Mouse (Mus musculus) MEL-GATA-1-ER (cell line): ENCODE data around the gene Zfp90.
A peak's percentile ranks its signal among the peaks of the same experiment; 100 is the strongest.

Experiments used
- DNase-seq: peaks from one replicate; pipeline ENCODE4 v3.0.0-alpha.2; 2012; ENCODE audit warnings: low read depth; ENCODE audit errors: extremely low read depth

Gene Zfp90

DNA sequence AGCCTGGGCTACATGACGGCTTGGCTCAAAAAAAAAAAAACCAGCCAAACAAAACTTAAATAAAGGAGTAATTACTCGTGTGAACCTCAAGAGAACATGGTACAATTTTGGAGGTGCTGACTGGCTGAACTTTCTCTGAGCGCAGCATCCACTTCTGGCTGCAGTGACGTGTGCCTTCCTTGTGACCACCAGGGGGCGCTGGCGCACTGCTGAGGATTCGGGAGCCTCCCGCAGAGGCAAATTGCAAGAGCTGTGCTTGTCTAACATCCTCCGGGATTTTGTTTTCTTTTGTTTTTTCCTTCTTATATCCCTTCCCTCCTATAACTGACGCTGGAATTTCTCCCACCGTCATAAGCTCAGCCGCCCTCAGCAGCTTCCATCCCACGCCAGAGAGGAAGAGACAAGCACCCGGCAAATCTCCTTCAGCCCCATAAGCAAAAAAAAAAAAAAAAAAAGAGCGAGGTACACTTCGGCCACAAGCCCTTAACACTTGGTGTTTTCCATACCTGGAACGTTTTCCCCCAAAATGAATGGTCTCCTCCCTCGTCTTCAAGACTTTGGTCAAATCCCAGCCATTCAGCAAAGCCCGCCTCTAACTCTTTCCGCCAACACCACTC lies 17.9 kb downstream of the Zfp90 start:
- DNase-seq, result peak; percentile 32

DNA sequence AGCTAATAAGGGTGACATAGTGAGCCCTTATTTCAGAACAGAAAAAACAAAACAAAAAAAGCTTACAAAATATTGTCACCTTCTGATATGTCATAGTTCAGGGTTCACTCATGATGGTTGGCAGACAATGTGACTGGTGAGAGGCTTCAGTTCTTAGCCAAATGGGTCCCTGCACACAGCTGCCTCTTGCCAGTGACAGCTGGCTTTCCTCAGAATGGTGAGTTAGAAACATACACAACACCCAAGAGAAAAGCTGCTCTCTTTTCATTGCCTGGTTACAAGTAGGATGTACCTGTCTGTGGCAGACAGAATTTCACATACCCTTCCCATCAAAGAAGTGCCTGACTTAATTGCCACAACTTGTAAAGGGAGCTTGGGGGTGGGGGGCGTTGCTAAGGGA lies 18.5 kb downstream of the Zfp90 start:
- DNase-seq, result no peak

DNA sequence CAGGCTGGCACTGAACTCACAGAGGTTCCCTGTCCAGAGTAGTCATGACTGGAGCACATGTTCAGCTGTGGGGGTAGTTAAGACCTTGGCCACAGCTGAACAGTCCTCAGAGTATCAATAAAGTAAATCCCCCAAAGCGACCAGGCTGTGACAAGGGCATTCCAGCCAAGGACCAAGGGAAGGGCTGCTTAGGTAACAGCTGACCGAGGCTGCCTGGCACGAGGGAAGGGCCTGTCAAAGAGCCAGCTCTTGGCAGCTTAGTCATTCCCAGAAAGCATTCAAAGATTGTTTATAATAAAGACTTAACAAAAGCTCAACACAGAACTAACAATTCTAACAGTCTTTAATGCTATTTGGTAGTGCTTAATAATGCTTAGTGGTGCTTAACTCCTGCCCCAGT lies 22.7 kb downstream of the Zfp90 start:
- no peak for DNase-seq

DNA sequence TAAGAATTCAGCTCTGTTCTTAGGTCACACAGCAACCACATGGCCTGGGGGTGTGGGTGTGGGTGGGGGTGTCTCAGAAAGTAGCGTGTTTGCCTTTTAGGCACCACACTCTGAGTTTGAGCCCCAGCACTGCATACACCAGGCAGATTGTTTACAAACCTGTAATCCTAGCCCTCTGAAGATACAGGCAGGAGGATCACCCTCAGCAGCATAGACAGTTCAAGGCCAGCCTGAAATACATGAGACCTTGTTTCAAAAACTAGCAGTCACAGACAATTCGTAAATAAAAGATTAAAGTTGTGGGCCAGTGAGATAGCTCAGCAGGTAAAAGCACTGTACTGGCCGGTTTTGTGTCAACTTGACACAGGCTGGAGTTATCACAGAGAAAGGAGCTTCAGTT lies 25.0 kb downstream of the Zfp90 start:
- DNase-seq, result no peak

DNA sequence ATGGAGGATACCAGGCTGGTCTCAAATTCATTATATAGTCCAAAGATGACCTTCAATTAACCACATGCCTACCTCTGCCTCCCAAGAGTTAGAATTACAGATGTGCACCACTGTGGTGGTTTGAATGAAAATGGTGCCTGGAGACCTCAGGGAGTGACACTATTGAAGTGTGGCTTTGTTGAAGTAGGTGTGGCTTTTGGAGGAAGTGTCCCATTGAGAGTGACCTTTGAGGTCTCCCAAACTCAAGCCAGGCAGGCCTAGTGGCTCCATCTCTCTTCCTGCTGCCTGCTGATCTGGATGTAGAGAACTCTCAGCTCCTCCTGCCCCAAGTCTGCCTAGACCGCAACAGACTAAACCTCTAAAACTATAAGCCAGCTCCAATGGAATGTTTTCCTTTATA lies 27.6 kb downstream of the Zfp90 start:
- DNase-seq, result no peak

DNA sequence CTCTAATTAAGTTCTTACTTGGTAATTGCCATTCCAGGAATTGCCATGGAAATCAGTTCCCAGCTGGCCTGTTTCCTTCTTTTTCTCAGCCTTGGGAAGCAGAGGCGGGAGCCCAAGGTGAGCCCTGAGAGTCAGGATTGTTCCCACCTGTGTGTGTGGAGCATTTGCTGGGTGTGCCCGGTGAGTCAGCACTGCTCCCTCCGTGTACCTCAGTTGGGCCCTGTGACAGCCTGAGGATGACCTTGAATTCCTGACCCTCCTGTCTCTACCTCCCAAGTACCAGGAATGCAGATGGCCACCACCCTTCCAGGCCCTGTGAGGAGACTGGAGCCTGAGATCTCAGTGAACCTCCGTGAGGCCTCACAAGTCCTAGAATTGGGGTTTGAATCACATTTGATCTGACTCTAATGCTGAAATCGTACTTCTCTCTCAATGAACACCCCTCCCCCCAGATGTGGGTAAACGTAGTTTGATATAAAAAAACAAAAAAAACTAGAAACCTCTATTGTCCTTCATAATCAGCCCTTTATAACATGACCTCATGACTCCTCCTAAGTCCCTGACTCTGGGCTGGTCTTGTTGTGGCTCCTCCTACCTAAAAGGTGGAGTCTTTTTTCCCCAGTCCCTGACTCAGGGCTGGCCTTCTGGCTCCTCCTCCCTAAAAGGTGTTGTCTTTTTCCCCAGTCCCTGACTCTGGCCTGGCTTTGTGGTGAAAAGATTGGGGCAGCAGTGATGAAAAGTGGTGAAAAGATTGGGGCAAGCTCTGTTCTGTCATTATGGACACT lies 36.4 kb downstream of the Zfp90 start:
- DNase-seq, result no peak

DNA sequence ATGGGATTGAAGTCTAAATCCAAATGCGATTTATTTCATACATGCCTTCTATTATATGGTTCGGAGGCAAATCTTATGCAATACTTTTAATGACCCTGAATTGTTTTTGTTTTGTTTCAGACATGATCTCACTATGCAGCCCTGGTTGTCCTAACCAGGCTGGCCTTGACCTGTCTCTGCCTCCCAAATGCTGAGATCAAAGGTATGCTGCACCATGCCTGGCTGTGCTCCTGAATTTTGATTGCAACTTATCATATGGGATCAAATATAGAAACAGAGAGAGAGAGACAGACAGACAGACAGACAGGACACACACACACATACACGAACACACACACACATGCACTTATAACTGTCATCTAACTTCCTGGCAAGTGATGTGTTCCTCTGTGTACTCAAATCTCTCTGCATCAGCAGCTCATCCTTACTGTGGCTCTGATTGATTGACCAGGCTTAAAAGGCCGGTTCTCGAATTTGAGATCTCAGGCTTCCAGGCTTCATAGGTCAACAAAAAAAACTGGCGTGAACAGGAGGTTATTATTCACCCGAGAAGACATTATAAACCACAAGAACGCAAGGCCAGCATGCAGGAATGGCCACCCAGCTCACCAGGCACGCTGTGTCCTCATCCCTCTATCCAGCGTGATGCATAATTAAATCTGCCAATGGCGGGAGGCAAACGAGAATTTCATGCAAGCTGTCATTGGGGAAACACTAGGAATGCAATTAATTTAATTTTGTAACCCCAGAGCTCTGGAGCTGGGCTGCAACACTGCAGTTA lies 37.8 kb downstream of the Zfp90 start:
- no peak for DNase-seq

DNA sequence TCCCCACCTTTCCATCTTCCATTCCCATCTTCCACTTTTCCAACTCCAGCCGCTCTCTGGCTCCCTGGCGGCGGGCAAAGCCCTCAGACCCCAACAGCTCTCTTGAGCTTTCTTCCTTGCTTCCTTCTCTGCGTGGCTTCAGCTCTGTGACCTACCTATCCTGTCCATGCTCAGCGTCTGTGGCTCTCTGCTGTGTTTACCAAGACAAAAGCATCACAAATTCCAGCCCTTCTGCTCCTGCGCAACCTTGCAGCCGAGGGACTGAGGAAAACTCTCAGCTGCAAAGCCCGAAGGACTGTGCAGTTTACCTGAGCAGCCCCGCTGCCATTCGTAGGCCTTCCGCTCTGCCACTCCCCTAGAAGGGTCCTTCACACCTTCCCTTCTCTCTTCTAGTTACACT lies 38.9 kb downstream of the Zfp90 start:
- DNase-seq, result no peak

DNA sequence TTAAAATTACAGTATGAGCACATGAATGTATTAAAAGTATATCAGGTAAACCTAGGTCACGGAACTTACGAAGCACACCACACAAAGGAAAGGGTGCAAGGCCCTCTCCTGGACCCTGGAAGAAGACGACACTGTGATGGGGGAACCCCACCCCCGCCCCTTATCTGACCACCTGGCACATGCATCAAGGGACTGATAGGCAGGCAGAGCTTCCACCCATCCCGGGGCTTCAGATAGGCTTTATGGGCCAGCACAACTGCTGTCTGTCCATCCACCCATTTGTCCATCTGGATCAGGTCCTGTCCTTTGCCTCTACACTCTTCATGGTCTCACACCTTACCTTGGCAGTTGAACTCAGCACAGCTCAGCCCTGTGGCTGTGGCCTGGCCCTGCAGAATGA lies 47.0 kb downstream of the Zfp90 start:
- no peak for DNase-seq

DNA sequence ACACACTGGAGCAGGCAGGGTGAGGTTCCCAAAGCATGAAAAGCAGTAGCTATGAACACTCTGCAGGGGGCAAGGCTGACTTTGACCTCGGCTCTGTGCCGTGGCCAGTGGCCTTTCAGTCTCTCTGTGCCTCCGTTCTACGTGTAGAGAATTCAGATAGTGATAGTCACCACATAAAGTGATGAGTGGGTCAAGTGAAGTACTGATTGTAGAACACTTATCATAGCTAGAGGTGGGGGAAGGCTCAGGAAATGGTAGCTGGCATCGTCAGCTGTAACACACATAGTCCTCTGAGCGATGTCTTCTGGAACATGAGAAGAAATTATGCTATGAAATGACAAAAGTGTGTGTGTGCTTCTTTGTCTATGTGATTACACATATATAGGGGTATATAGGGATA lies 48.7 kb downstream of the Zfp90 start:
- DNase-seq, result no peak

DNA sequence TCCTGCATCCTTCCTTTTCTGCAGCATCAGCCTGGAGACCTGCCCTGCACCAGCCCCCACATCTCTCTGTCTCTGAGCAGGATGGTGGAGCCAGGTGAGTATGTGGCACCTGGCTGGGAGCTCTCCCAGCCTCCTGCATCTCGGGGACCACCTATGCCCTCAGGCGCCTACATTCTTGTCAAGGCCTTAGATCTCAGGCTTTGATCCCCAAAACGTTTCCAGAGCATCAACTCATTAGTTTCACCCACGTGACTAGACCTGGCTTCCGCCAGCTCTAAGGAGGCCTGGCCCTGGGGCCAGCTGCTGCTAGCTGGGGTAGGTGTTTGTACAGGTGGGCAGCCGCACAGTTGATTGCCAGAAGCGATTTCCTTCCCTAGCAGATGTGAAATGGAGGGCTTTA lies 54.4 kb downstream of the Zfp90 start:
- no peak for DNase-seq

DNA sequence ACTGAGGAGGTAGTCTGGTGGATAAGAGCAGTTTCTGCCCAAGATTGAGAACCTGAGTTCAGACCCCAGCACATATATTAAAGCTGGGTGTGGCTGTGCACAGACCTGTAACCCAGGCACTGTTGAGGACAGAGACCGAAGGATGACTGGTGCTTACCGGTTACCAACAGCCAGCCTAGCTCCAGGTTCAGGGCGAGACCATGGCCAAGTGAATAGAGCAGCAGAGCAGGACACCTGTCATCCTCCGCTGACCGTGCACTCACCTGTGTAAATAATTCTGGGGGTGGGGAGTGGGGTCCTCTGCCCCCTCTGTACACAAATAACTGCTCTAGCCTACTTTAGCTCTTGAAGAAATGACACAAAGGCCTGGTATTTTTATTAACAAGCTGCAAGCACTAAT lies 58.9 kb downstream of the Zfp90 start:
- DNase-seq, result no peak
